Comparison of ENCODE assay signal across 13 mouse cellular contexts in genomic region chr2:71779266-71779888, GRCm38 (mm10). TPM values are rescaled to one million over a fixed set of nuclear protein-coding genes. Genes with fewer than 3 reads are reported as not detected.
A peak's percentile ranks its signal among the peaks of the same experiment; 100 is the strongest.
DNase-seq lines count a peak whose midpoint lies in the region; ATAC-seq and TF ChIP-seq lines count a peak whose summit lies in the region.
"Had no signal": no experiment of that assay in that cellular context is flagged by ENCODE, and none has a peak within 500 bp of the region (broad histone marks: within the 10 kb centered on the region; RNA-seq: fewer than 3 reads in every experiment).

No protein-coding gene starts in this region.

- no peak for TF ChIP-seq CTCF in lung, postnatal 0 days (IDR thresholded peaks at IDR 0.05)

- no peaks in the 10 kb centered on the region; the same call in 1 of the 2 replicates for H3K4me1 ChIP-seq in lung, postnatal 0 days (ENCODE audit: insufficient read depth, low read depth, low read length)

- H3K36me3 ChIP-seq in lung, postnatal 0 days (ENCODE audit: insufficient read depth, low read length): no peaks in the 10 kb centered on the region
- H3K36me3 ChIP-seq: embryonic facial prominence, embryonic 15.5 days had no signal

- H3K9me3 ChIP-seq in lung, postnatal 0 days (ENCODE audit: low read length): no peaks in the 10 kb centered on the region
- H3K9me3 ChIP-seq: embryonic facial prominence, embryonic 15.5 days had no signal

- DNase-seq in heart, adult 9 months (ENCODE audit: low spot score in 2 of 2): peak; percentile 13 to 27
- no peak for DNase-seq in heart, postnatal 25 days (ENCODE audit: low spot score)
- DNase-seq in lung, postnatal 0 days (ENCODE audit: low spot score): peak; percentile 66
- no peak for DNase-seq in lung, adult 18-20 months
- peak; percentile 46 for DNase-seq in heart, postnatal 4 days
- DNase-seq in yolk sac, embryonic 10.5 days (ENCODE audit: low spot score): peak; percentile 13
- no peak for DNase-seq in testis, postnatal 10 days (ENCODE audit: low spot score)
- no peak for DNase-seq in cerebellum, adult 9-11 months
- DNase-seq: adrenal gland, adult 8-10 months; forebrain, postnatal 0 days; kidney, adult 11 months had no signal

- no peak overlapping the region for H3K4me2 ChIP-seq in lung, postnatal 0 days (replicated peaks; ENCODE audit: low read depth, low read length)
- H3K4me2 ChIP-seq: embryonic facial prominence, embryonic 15.5 days had no signal

- no peak overlapping the region for H3K4me3 ChIP-seq in lung, postnatal 0 days (ENCODE audit: low read depth, low read length)
- H3K4me3 ChIP-seq: embryonic facial prominence, embryonic 15.5 days had no signal

- H3K27me3 ChIP-seq in lung, postnatal 0 days (replicated peaks; ENCODE audit: insufficient read depth, low read length): no peaks in the 10 kb centered on the region
- H3K27me3 ChIP-seq: embryonic facial prominence, embryonic 15.5 days had no signal

- 30% methylated on average over 5 of the region's 5 CpGs for WGBS in lung, postnatal 0 days

- H3K9ac ChIP-seq in lung, postnatal 0 days (replicated peaks; ENCODE audit: low read depth): no peak overlapping the region
- H3K9ac ChIP-seq: embryonic facial prominence, embryonic 15.5 days; forebrain, postnatal 0 days had no signal

- intact Hi-C loops in heart, postnatal 25 days (cut with DNase I): no loop called here

- H3K27ac ChIP-seq in lung, postnatal 0 days (ENCODE audit: low read length): peak overlapping the region; percentile 35; the same call in 1 of the 2 replicates
- H3K27ac ChIP-seq: embryonic facial prominence, embryonic 15.5 days; macrophage had no signal

- ATAC-seq in lung, postnatal 0 days: peak; percentile 89
- ATAC-seq: forebrain, postnatal 0 days had no signal

- peak; percentile 62; the same call in 1 of the 2 replicates for TF ChIP-seq EP300 in lung, postnatal 0 days (IDR thresholded peaks at IDR 0.05)

RNA-seq across cellular contexts. Expression of gene Itga6, which starts 34.0 kb away (rescaled TPM):
- 10 to 100 TPM; 48.3 to 57.7 TPM for total RNA-seq in heart, postnatal 25 days (2021)
- 78.2 and 79.1 TPM in 2 replicates for polyA plus RNA-seq in lung, postnatal 0 days (2015; fragmentation: Nextera tagmentation; extraction: Ambion mirVana)
- total RNA-seq in heart, postnatal 4 days (2021): 100 to 1,000 TPM; 104 to 114 TPM

Comparison
In these comparisons a context has a peak if more than half of its experiments do, and no peak if none do; other contexts are left out.
1. DNase-seq: peak in heart, adult 9 months (2 of 2), lung, postnatal 0 days (single experiment), heart, postnatal 4 days (single experiment) and yolk sac, embryonic 10.5 days (single experiment); none in heart, postnatal 25 days (single experiment), lung, adult 18-20 months (0 of 2), testis, postnatal 10 days (single experiment) and cerebellum, adult 9-11 months (single experiment).